Mouse (Mus musculus) mouse embryonic stem cell (cell line): ENCODE measurements around the gene Ccdc28b.

Experiments used
- in situ Hi-C, 2 experiments: fragments of 300-500 bp; cut with MboI; formaldehyde crosslinking; loops; 1 replicate in 1 of 2; 3 replicates in 1 of 2; pipeline ENCODE4 v1.14.3; 2019 to 2020; ENCODE audit warnings: low sequenced_read_pairs in 2 of 2, low pct_unique_long_range_greater_than_20kb in 1 of 2, mixed read lengths in 1 of 2; ENCODE audit not compliant: unreplicated experiment in 1 of 2

The Ccdc28b gene

DNA sequence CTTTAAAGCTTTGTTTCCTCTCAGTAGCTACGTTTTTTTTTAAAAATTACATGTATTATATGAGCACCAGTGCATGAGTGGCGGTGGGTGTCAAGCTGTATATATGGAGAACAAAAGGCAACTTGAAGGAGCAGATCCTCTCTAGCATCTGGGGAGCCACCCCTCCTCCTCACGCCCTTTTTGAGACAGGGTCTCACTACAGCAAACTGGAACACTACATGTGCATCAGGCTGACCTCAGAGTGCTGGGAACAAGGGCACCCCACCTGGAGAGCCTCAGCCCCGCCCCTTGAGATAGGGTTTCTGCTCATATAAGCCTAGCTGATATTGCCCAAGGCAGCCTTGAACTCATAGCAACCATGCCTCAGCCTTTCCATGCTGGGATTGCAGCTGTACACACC, 1.7 kb upstream of the Ccdc28b start:
- in situ Hi-C loops = no loop called here

DNA sequence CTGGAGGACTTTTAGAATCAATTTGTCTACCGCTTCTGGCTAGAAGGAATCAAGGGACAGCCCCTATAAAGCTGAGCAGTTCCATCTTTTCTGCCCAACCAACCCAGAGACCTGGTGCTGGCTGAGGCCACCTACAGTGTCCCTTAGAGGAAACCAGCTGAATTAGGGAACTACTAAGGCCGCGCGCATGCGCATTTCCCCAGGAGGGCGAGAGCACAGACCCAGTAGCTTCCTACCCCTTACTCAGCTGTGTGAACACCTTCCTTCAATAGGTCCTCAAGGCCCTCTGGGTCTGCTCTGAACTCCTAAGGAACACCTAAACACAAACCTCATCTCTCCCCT, 1.3 kb upstream of the Ccdc28b start:
- in situ Hi-C loops = no loop called here

DNA sequence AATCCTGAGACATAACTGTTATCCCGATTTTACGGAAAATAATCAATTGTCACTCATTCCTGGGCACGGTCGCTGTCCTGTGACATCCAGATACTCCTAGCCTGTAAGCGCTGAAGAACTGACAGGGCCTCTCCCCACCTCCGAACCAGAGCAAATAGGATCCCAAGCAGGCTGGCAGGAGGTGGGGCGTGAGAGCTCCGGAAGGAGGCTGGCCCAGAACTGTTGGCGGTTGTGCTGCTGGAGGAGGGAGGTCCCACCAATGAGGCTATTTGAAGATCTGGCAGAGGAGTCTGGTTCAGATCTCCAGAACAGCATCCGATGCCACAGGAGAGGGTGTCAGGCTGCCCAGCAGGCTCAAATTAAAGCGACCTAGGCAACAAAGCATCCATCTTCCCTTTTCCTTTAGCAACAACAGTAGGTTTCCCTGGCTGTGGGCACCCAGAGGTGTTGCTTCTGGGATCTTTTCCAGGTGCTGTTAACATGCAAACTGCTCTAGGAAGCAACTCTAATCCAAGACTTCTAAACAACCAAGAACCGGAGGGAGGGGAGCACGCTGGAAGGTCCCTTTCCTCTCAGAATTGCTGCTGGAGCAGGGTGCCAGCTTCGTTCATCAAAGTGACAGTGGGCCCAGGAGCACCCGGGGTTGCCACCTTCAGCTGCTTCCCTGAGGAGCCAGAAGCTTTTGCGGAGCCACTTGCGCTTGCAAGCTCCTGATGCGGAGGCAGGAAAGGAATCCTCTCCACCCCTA, 708 bp upstream of the Ccdc28b start:
- in situ Hi-C loops = no loop called here

DNA sequence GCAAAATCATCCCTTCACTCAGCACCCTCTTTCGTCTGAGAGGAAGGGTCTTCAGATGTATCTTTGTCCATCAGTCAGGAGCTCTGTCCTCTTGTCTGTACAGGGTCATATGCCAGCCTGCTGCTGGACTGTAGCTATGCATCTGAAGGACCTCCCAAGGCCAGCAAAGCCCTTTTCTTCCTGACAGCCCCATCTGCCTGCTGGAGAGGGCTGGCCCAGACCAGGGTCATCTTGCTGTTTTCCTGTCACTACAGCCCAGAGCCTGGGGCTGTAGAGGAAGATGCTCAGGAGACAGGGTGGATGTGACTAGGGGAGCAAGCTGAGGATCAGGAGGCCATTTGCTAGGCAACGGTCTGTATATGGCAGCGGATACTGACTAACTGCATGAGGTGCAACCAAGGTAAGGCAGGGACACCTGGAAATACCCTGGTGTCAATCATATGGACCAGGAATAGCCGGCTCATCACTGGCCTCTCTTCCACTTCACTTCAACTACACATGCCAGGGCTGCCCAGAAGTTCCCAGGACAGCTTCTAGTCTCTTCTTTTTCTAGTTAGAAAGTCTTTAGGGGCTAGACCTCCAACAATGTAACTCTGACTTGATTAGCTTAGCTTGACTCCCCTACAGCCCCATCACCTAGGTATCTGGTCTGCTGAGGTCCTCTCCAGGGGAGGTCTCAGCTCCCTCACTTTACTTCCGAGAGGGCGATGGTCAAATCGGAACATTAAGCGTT, 778 bp downstream of the Ccdc28b start:
- in situ Hi-C loops = no loop called here

DNA sequence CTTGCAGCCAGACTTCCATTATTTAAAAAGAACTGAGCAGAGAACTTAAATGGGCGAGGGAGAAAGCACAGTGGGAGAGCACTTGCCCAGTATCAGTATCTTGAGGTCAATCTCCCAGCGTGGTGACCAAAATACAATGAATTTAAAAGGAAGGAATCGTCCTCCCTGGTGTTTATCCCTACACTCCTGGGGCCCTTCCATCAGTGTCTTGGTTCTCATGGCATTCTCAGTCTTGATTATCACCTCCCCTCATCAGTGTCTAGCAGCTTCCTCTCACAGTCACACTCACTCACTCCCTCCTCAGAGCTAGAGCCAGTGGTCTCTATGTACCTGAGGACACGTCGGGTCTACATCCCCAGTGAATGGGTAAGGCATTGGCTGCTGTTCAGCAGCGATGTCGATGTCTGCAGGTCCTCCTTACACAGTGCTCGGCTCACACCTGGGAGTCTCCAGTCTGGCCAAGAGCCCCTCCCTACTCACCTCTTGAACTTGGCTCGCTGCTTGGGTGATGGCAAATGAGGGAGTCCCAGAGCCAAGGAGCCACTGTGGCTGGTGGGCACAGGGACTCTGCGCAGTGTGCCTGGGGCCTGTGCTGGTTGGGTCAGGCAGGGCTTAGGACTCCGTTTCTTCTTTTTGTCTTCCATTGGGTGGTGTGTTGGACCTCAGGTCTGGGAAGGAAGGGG, 1.5 kb downstream of the Ccdc28b start:
- in situ Hi-C loops = no loop called here

DNA sequence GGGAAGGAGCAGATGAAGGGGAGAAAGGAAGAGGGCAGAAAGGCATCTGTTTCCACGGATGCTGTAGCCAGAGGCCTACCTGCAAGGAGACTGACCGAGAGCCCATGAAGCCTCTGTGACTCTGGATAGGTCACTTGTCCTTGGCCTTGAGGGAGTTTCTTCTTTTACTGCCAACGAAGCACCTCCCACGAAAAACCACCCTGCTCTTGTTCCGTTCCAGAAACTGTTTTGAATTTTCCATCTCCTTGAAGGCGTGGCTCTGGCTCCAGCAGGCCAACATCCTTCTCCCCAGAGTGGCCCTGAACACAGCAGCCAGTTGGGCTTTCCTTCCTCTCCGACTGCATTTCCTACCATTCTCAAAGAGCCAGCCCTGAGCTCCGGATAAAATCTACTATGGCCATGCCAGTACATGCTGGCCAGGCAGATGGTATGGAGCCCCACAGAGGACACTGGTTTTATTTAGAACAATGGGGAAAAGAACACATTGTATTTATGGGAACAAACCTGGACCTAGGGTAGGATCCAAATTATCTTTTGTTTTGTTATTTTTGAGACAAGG, 2.4 kb downstream of the Ccdc28b start:
- in situ Hi-C loops = no loop called here

DNA sequence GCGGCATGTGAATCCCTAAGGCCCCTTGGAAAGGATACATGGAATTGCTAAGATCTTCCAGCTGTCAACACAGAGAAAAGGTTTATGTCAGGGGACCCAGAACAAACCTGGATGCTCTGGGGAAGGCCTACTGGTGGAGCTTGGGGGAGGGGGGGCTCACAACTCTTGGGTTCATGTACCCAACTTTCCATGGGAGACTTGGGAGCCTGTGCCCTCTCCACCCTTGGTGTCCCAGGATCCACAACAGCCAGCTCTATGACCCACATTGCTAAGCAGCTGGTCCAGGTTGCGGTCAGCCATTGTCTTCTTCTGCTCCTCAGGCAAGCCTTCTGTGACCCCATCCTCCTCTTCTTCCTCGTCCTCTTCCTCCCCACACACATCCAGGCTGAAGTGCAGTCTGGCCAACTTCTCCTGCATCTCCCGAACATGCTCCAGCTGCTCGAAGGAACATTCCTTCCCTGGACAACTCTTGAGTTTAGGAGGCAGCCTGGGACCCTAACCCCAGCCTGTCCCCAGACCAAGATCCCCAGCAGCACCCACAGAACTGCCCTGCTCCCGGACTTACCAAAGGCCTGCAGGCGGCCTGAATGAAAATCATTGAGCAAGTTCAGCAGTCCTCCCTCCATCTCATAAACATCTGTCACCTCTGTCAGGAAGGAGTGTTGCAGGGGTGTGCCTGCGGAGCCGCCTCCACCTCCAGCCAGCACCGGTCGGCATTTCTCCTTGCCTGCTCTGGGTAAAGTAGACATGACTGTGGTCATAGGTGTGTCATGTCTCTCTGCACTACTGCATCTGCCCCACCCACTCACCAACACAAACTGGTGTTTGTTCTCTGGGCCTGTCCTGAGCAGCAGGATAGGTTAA, 3.1 kb downstream of the Ccdc28b start:
- in situ Hi-C loops = no loop called here

DNA sequence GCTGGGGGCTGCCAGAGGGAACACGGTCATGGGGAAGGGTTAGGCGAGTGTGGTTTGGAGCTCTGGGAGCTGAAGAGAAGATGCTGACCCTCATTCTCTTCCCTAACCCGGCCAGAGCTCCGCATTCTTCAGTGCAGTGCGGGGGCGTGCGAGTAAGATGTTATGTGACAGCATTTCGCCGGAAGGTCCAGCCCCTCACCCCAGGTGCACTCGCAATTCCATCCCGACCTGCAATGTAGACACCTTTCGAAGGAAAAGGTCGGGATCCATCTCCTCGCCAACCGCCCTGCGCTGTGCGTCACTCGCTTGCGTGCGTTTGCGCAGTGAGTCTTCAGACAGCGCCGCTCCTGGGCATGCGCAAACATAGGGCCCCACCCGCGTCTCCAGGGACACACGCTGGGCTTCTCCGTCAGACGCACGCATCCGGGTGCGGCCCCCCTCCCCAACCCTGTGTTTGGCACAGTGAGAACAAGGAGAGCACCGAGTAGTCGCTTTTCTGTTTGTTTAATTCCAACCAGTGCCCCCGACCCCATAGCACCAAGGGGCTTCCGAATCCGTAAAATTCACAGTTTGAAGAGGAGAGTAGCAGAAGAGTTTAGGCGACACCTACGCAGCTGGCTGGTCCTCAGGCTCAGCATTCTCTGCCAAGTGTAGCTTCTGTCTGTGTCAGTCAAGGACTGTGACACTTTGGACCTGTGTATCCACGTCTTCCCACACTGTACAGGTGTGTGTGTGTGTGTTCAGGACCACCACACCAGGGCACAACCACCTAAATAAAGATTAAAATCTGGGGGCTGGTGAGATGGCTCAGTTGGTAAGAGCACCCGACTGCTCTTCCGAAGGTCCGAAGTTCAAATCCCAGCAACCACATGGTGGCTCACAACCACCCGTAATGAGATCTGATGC, 4.7 kb downstream of the Ccdc28b start, which contains the start of gene Iqcc:
Gene Iqcc (minus strand): TSS at position 314 of the 906 bp plus-strand sequence.
- in situ Hi-C loops = no loop called here

DNA sequence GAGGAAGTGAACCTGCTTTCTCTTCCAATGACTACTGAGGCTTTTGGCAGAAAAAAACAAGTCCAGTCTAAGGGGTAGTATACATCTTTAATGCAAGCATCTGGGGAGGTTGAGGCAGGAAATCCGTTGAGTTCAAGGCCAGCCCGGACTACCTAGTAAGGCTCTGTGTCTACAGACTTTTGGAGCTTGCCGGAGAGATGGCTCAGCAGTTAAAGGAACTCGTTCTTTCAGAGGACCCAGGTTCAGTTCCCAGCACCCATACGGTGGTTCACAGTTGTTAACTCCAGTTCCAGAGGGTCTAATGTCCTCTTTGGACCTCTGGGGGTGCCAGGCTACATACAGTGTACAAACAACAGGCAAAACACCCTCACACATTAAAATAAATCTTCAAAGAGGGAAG, 5.7 kb downstream of the Ccdc28b start:
- in situ Hi-C loops = no loop called here

DNA sequence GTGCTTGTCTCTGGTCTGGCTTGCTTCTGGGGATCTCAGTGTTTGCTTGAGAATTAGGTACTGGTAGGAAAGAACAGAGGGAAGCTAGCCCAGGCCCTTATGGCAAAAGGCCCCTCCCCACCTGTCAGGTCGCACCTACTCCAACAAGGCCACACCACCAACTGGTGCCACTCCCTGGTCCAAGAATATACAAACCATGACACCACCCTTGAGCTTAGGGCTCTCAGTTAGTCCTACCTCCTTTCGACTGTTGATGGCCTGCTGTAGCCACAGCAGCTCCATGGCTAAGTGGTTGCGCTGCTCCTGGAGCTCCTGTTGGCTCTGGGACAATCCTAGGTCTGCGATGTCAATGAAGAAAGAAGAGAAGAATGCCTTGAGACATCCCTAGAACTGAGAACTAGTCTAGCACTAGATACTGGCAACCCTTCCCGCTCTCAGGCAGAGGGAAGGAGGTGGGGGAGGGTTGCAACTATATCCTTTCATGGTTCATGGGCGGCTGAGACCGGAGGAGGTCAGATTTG, 6.6 kb downstream of the Ccdc28b start:
- in situ Hi-C loops = no loop called here

DNA sequence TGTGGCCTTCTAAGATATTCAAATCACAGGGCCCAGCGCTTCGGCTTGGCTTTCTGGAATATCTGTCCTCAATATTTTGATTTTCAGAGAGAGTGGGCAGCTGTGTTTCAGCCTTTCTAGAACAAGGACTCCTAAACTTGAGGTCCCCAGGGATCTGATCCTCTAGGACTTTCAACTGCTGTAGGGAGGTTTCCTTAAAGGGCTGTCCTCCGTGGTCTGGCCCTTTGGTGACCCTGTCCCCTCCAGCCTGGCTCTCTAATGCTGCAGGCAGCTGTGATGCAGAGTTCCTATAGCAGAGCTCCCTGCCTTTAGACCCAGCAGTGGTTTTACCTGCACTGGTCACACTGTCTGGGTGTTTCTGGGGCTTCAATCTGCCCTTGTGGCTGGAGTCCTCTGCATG, 7.1 kb downstream of the Ccdc28b start:
- in situ Hi-C loops = no loop called here

DNA sequence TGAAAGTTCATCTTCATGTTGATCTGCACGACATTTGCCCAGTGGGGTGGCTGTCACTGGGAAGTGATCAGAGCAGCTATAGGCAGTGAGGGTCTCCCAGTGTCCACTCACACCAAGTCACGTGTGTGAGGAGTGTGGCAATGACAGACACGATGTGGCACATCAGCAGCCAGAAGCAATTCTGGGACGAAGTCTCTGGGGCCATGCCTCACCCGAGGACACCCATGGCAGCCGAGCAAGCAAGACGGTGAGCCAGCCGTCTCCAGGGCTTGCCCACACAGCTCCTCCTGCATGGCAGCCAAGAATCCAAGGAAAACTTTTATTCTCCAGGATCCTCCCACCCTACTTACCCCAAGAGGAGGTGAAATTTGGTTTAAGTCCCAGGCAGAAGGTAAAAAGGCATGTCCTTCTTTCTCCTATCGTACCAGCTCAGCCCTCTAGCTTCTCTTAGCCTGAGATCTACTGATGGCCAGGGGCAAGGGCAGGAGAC, 7.9 kb downstream of the Ccdc28b start:
- in situ Hi-C loops = no loop called here

DNA sequence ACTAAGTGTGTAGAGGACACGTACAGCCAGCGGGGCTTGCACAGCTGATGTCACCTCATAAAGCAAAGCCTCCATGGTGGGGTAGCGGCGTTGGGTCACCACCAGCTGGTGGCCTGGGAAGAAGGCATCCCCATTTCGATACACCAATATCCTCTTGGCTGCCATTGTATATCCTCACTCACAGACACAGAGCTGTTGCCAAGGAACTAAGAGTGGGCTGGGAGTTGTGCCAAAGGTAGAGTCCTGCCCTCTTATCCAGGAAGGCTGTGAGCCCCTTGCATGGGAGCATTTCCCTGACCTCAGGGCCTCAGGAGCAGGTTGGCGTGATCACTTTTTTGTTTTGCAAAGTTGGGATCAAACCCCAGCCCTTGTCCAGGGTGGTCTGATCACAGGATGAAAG, 9.7 kb downstream of the Ccdc28b start, which contains the start of gene Dcdc2b:
Gene Dcdc2b (minus strand): TSS at position 165 of the 400 bp plus-strand sequence.
- in situ Hi-C loops = no loop called here

DNA sequence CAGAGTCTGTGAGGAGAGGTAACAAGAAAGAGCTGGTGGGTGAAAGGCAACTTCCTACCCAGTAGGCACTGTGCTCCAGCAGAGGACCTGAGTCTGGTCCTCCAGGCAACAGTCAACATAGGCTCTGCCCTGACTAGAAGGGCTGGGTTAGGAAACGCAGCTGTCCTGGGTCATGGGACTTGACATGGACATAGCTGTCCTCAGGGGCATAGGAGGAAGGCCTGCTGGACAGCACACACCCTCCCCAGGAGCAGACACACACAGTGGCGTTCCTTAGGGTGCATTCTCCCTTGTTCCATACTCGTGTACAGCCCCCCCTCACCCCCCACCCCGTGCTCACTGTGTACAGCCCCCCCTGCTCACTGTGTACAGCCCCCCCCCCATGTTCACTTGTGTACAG, 13.3 kb downstream of the Ccdc28b start:
- in situ Hi-C loops = no loop called here

DNA sequence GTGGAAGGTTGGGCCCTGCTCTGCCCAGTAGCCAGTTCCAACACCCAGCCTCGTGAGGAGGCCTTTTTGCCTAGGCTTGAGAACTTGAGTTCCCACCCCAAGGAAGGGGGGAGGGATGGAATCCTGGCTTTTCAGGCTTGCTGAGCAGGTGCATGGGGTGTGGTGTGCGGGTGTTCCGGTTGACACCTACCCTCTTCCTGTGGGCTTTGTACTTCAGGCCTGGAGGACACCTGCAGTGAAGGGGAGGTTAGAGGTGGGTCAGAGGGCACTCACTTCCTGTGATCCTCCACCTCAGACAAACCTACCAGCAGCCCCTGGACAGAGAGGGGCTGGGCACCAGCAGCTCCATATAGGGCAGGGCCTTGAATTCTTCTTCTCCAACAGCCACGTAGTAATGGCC, 13.7 kb downstream of the Ccdc28b start:
- in situ Hi-C loops = no loop called here

DNA sequence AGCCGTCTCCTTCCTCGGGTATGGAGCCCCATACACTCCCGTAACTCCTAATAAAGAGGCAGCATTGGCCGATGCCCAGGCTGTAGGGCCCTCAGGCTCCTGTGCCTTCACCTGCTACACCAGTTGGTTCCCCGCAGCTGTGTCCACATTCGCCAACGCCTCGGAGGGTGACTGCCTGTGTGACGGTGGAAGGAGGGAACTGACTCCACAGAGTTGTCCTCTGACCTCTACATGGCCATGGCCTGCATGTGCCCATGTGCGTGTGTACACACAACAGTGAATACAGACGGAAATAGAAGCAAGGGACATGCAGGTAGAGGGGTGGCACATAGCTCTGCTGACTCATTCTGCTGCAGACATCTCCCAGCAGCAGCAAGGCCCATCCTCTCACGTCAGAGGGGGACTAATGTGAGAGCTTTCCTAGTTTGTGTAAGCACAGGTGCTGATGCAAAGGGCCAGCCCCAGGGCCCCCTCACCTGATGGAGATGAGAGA, 14.6 kb downstream of the Ccdc28b start:
- in situ Hi-C loops = no loop called here

DNA sequence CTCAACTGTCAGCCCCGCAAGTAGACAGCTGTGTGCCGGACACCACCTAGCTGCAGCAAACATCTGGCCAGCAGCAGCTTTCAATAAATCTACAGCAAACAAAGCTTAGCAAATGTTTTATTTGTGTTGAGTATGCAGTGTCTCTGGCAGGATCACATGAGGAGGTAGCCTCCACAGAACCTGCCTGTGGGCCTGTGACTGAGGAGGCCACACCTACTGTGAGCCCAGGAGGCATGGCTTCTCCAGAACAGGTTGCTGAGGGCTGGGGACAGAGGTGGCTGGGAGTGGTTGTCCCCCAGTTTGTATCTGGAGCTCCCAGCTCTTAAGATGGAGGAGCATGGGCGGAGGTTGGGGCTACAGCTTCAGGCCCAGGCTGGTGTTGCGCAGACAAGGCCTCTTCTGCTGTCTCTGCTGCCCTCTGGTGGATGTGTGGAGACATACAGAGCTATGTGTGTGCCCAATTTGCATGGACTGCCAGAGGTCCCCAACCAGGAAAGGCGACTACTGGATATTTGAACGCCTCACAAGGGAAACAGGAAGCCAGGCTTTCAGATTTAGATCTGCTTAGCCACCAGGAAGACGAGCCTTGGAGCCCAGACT, 15.2 kb downstream of the Ccdc28b start:
- in situ Hi-C loops = no loop called here
